In the genomic region with DNA sequence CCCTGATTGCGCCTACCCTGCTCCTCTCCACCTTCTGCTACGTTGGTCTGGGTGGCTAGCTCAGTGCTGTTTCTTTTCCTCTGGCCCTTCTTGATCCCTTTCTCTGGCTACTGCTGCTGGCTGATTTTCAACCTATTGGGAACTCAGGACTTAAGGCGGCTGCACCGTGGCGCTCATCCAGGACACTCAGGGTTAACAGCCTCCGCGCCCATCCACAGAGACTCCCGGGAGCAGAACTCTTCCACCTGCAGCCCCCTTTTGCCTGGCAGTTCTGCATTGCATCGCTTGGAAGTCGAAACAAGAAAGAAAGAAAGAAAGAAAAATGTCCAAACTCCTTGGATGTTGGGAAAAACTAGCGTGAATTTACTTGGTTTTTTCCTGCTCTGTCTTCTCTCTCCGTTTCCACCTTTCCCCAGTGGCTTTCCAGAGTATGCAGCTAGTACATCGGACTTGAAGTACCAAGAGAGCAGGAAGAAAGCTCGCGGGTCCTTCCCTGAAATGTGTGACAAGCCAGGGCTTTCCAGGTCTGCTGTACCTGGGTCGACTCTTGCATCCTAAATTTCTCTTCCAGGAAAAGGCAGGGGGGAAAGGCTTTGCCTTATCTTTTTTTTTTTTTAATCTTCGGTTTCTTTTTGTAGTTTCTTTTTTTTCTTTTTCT, we compare ENCODE assay signal across 8 mouse cellular contexts.
DNase-seq lines count a peak whose midpoint lies in the region; ATAC-seq and TF ChIP-seq lines count a peak whose summit lies in the region.

No protein-coding gene starts in this region.

- WGBS in embryonic facial prominence, embryonic 12.5 days: 1% methylated on average over 17 of the region's 17 CpGs
- under 1% methylated on average over 17 of the region's 17 CpGs for WGBS in hindbrain, embryonic 15.5 days
- WGBS in midbrain, embryonic 16.5 days: 1% methylated on average over 17 of the region's 17 CpGs

- peaks cover 4% of the 10 kb centered on the region; the same call in 1 of the 2 replicates for H3K4me1 ChIP-seq in embryonic facial prominence, embryonic 12.5 days
- H3K4me1 ChIP-seq in hindbrain, embryonic 15.5 days (replicated peaks): peaks cover 51% of the 10 kb centered on the region
- H3K4me1 ChIP-seq in midbrain, embryonic 16.5 days (ENCODE audit: control insufficient read depth, insufficient read depth, low read length): peaks cover 15% of the 10 kb centered on the region

- H3K27me3 ChIP-seq in embryonic facial prominence, embryonic 12.5 days: 0 out of 2 replicates have a peak, but pooled peaks cover 9% of the 10 kb centered on the region
- H3K27me3 ChIP-seq in hindbrain, embryonic 15.5 days: no peaks in the 10 kb centered on the region
- no peaks in the 10 kb centered on the region for H3K27me3 ChIP-seq in midbrain, embryonic 16.5 days (ENCODE audit: control insufficient read depth, insufficient read depth, low read depth, low read length)

- ATAC-seq in embryonic facial prominence, embryonic 12.5 days (ENCODE audit: insufficient number of reproducible peaks, insufficient read depth, low FRiP score, low TSS enrichment): no peak
- peak; percentile 37; the same call in 1 of the 2 replicates for ATAC-seq in hindbrain, embryonic 15.5 days (ENCODE audit: low FRiP score, low read depth)
- ATAC-seq in midbrain, embryonic 16.5 days: peak; percentile 49

- peak overlapping the region; percentile 87 for H3K4me2 ChIP-seq in embryonic facial prominence, embryonic 12.5 days (replicated peaks)
- H3K4me2 ChIP-seq in hindbrain, embryonic 15.5 days: peak overlapping the region; percentile 95
- H3K4me2 ChIP-seq in midbrain, embryonic 16.5 days (ENCODE audit: low read length): peak overlapping the region; percentile 82

- peak overlapping the region; percentile 64 for H3K4me3 ChIP-seq in layer of hippocampus, adult 2 months
- peak overlapping the region; percentile 44 for H3K4me3 ChIP-seq in embryonic facial prominence, embryonic 12.5 days
- peak overlapping the region; percentile 53 for H3K4me3 ChIP-seq in hindbrain, embryonic 15.5 days
- peak overlapping the region; percentile 49 for H3K4me3 ChIP-seq in midbrain, embryonic 16.5 days (ENCODE audit: low read depth, low read length)

- H3K9ac ChIP-seq in embryonic facial prominence, embryonic 12.5 days: peak overlapping the region; percentile 46; the same call in 1 of the 2 replicates
- H3K9ac ChIP-seq in hindbrain, embryonic 15.5 days: peak overlapping the region; percentile 54
- H3K9ac ChIP-seq in midbrain, embryonic 16.5 days (ENCODE audit: low read depth, low read length): peak overlapping the region; percentile 67

- no peak for TF ChIP-seq CTCF in layer of hippocampus, adult 2 months (conservative IDR thresholded peaks at IDR 0.05)

- no peak for DNase-seq in layer of hippocampus, adult 2 months (ENCODE audit: low spot score in 2 of 2)
- no peak for DNase-seq in layer of hippocampus, adult 8-10 months (ENCODE audit: low spot score in 2 of 2)
- no peak for DNase-seq in left cerebral cortex, adult 9 months (ENCODE audit: low spot score in 2 of 2)
- DNase-seq in layer of hippocampus, postnatal 36 days: no peak
- DNase-seq in gastrocnemius, postnatal 25 days: no peak

- no peaks in the 10 kb centered on the region for H3K9me3 ChIP-seq in embryonic facial prominence, embryonic 12.5 days
- H3K9me3 ChIP-seq in hindbrain, embryonic 15.5 days: no peaks in the 10 kb centered on the region
- H3K9me3 ChIP-seq in midbrain, embryonic 16.5 days (replicated peaks; ENCODE audit: control insufficient read depth, low read length, poor library complexity, severe bottlenecking): no peaks in the 10 kb centered on the region

- H3K36me3 ChIP-seq in embryonic facial prominence, embryonic 12.5 days: no peaks in the 10 kb centered on the region
- H3K36me3 ChIP-seq in hindbrain, embryonic 15.5 days: no peaks in the 10 kb centered on the region
- H3K36me3 ChIP-seq in midbrain, embryonic 16.5 days (ENCODE audit: control insufficient read depth, insufficient read depth, low read length): no peaks in the 10 kb centered on the region

- 0 out of 2 replicates have a peak overlapping the region, but pooled peaks have one; percentile 32 for H3K27ac ChIP-seq in layer of hippocampus, adult 2 months
- 0 out of 2 replicates have a peak overlapping the region, but pooled peaks have one; percentile 41 for H3K27ac ChIP-seq in embryonic facial prominence, embryonic 12.5 days
- peak overlapping the region; percentile 79 for H3K27ac ChIP-seq in hindbrain, embryonic 15.5 days (replicated peaks)
- H3K27ac ChIP-seq in midbrain, embryonic 16.5 days (ENCODE audit: low read length): peak overlapping the region; percentile 60
